Mouse (Mus musculus) c-Kit-positive CD71-positive TER-119-negative erythroid progenitor cells, embryonic 14.5 days (primary cell): ENCODE results near the gene Uhrf2.

ENCODE experiments used
- DNase-seq: peaks from one replicate; pipeline ENCODE4 v3.0.0-alpha.2; 2013; ENCODE audit warnings: low read depth

Uhrf2 gene

GRCm38 (mm10) chr19:30050584-30050983, 20.3 kb downstream of the Uhrf2 start:
- DNase-seq: peak; percentile 77

GRCm38 (mm10) chr19:30051479-30051878, 21.2 kb downstream of the Uhrf2 start:
- DNase-seq: no peak

- DNase-seq: no peak
Measured at GRCm38 (mm10) chr19:30054218-30054617, 23.9 kb downstream of the Uhrf2 start.

- DNase-seq: no peak
Measured at GRCm38 (mm10) chr19:30065797-30066196, 35.5 kb downstream of the Uhrf2 start.

GRCm38 (mm10) chr19:30090163-30090562, 59.9 kb downstream of the Uhrf2 start:
- no peak for DNase-seq

GRCm38 (mm10) chr19:30091644-30092295, 61.5 kb downstream of the Uhrf2 start:
- DNase-seq: no peak

GRCm38 (mm10) chr19:30096186-30096585, 65.9 kb downstream of the Uhrf2 start:
- no peak for DNase-seq

- DNase-seq: no peak
Measured at GRCm38 (mm10) chr19:30097039-30097438, 66.7 kb downstream of the Uhrf2 start.

GRCm38 (mm10) chr19:30100571-30100970, 70.3 kb downstream of the Uhrf2 start:
- no peak for DNase-seq

GRCm38 (mm10) chr19:30102620-30103019, 72.3 kb downstream of the Uhrf2 start:
- no peak for DNase-seq

- no peak for DNase-seq
Measured at GRCm38 (mm10) chr19:30105045-30105842, 74.9 kb downstream of the Uhrf2 start.

- DNase-seq: no peak
Measured at GRCm38 (mm10) chr19:30107221-30107845, 77.0 kb downstream of the Uhrf2 start.

- DNase-seq: no peak
Measured at GRCm38 (mm10) chr19:30108616-30109015, 78.3 kb downstream of the Uhrf2 start.

GRCm38 (mm10) chr19:30109122-30109521, 78.8 kb downstream of the Uhrf2 start:
- no peak for DNase-seq

- no peak for DNase-seq
Measured at GRCm38 (mm10) chr19:30111421-30111820, 81.1 kb downstream of the Uhrf2 start.

- no peak for DNase-seq
Measured at GRCm38 (mm10) chr19:30112961-30113688, 82.8 kb downstream of the Uhrf2 start.

GRCm38 (mm10) chr19:30114919-30115441, 84.7 kb downstream of the Uhrf2 start:
- DNase-seq: no peak

- no peak for DNase-seq
Measured at GRCm38 (mm10) chr19:30115606-30116005, 85.3 kb downstream of the Uhrf2 start.

- DNase-seq: no peak
Measured at GRCm38 (mm10) chr19:30117241-30117640, 86.9 kb downstream of the Uhrf2 start.

GRCm38 (mm10) chr19:30117775-30118174, 87.5 kb downstream of the Uhrf2 start:
- no peak for DNase-seq

GRCm38 (mm10) chr19:30118344-30119312, 88.3 kb downstream of the Uhrf2 start:
- no peak for DNase-seq
